Mouse (Mus musculus): ENCODE data around the gene Cdc42bpa.

- TF ChIP-seq POLR2A (IDR thresholded peaks at IDR 0.05; ENCODE audit: borderline replicate concordance, low read depth, low read length) (no peak), CTCF (IDR thresholded peaks at IDR 0.05; ENCODE audit: low read depth, low read length) (no peak)
These were observed 36.4 kb upstream of the Cdc42bpa start for GRCm38 (mm10) chr1:179923661-179924405.
